Comparison of ENCODE assay signal across 14 mouse cellular contexts in genomic region chr2:38579528-38579927, GRCm38 (mm10).
DNase-seq lines count a peak whose midpoint lies in the region; ATAC-seq and TF ChIP-seq lines count a peak whose summit lies in the region.
"Had no signal": no experiment of that assay in that cellular context is flagged by ENCODE, and none has a peak within 500 bp of the region (broad histone marks: within the 10 kb centered on the region; RNA-seq: fewer than 3 reads in every experiment).

No protein-coding gene starts in this region.

- peaks cover 20% of the 10 kb centered on the region for H3K4me1 ChIP-seq in heart, embryonic 10.5 days
- peaks cover 43% of the 10 kb centered on the region for H3K4me1 ChIP-seq in hindbrain, embryonic 10.5 days (replicated peaks)
- H3K4me1 ChIP-seq in midbrain, embryonic 13.5 days (replicated peaks) = peaks cover 45% of the 10 kb centered on the region
- H3K4me1 ChIP-seq in limb, embryonic 10.5 days = peaks cover 7% of the 10 kb centered on the region
- peaks cover 18% of the 10 kb centered on the region for H3K4me1 ChIP-seq in embryonic facial prominence, embryonic 10.5 days

- no peak overlapping the region for H3K4me2 ChIP-seq in midbrain, embryonic 13.5 days (replicated peaks)
- H3K4me2 ChIP-seq: heart, embryonic 13.5 days; liver, embryonic 12.5 days had no signal

- 0 out of 2 replicates have a peak overlapping the region, but pooled peaks have one; percentile 16 for H3K27ac ChIP-seq in heart, embryonic 10.5 days
- H3K27ac ChIP-seq in hindbrain, embryonic 10.5 days = peak overlapping the region; percentile 83
- H3K27ac ChIP-seq in midbrain, embryonic 13.5 days = peak overlapping the region; percentile 56
- H3K27ac ChIP-seq in limb, embryonic 10.5 days = no peak overlapping the region
- no peak overlapping the region; the same call in 1 of the 2 replicates for H3K27ac ChIP-seq in embryonic facial prominence, embryonic 10.5 days (replicated peaks)
- H3K27ac ChIP-seq: heart, embryonic 13.5 days; liver, embryonic 12.5 days had no signal

- no peak for DNase-seq in heart, embryonic 10.5 days (ENCODE audit: low spot score)
- no peak for DNase-seq in heart, adult 8-10 months (ENCODE audit: low spot score)
- peak; percentile 56 for DNase-seq in brain, embryonic 14.5 days (ENCODE audit: low read depth)
- DNase-seq in hindbrain, embryonic 10.5 days (ENCODE audit: low spot score) = no peak
- no peak for DNase-seq in limb, embryonic 10.5 days (ENCODE audit: low spot score)
- no peak for DNase-seq in spleen, postnatal 36 days (ENCODE audit: low spot score in 2 of 2)
- no peak for DNase-seq in embryonic facial prominence, embryonic 10.5 days (ENCODE audit: low spot score)
- DNase-seq: adrenal gland, postnatal 10 days; kidney, postnatal 4 days; thymus, adult 2 months had no signal

- no peaks in the 10 kb centered on the region for H3K9me3 ChIP-seq in heart, embryonic 10.5 days
- no peaks in the 10 kb centered on the region for H3K9me3 ChIP-seq in hindbrain, embryonic 10.5 days
- H3K9me3 ChIP-seq in midbrain, embryonic 13.5 days = no peaks in the 10 kb centered on the region
- no peaks in the 10 kb centered on the region for H3K9me3 ChIP-seq in limb, embryonic 10.5 days (replicated peaks)
- no peaks in the 10 kb centered on the region for H3K9me3 ChIP-seq in embryonic facial prominence, embryonic 10.5 days
- H3K9me3 ChIP-seq: heart, embryonic 13.5 days; liver, embryonic 12.5 days had no signal

- WGBS in heart, embryonic 10.5 days = 77% methylated on average over 1 of the region's 1 CpGs
- 50% methylated on average over 1 of the region's 1 CpGs for WGBS in hindbrain, embryonic 10.5 days
- WGBS in midbrain, embryonic 13.5 days = 57% methylated on average over 1 of the region's 1 CpGs
- 37% methylated on average over 1 of the region's 1 CpGs for WGBS in limb, embryonic 10.5 days
- WGBS in embryonic facial prominence, embryonic 10.5 days = 71% methylated on average over 1 of the region's 1 CpGs

- ATAC-seq in midbrain, embryonic 13.5 days = no peak; the same call in 1 of the 2 replicates
- ATAC-seq: inflammation-experienced regulatory T-cells, adult 6 months; liver, embryonic 12.5 days had no signal

- H3K27me3 ChIP-seq in heart, embryonic 10.5 days (ENCODE audit: insufficient read depth, poor library complexity, severe bottlenecking) = no peaks in the 10 kb centered on the region
- no peaks in the 10 kb centered on the region for H3K27me3 ChIP-seq in hindbrain, embryonic 10.5 days (ENCODE audit: insufficient read depth, poor library complexity, severe bottlenecking)
- no peaks in the 10 kb centered on the region for H3K27me3 ChIP-seq in midbrain, embryonic 13.5 days
- no peaks in the 10 kb centered on the region for H3K27me3 ChIP-seq in limb, embryonic 10.5 days (ENCODE audit: low read depth, poor library complexity, severe bottlenecking)
- no peaks in the 10 kb centered on the region for H3K27me3 ChIP-seq in embryonic facial prominence, embryonic 10.5 days (replicated peaks; ENCODE audit: low read depth, poor library complexity, severe bottlenecking)
- H3K27me3 ChIP-seq: heart, embryonic 13.5 days; liver, embryonic 12.5 days had no signal

- TF ChIP-seq POLR2A in brain, embryonic 14.5 days (IDR thresholded peaks at IDR 0.05; ENCODE audit: borderline replicate concordance, extremely low read depth, insufficient read depth, insufficient read length, poor library complexity, severe bottlenecking) = no peak

- H3K4me3 ChIP-seq in heart, embryonic 10.5 days = no peak overlapping the region
- no peak overlapping the region for H3K4me3 ChIP-seq in hindbrain, embryonic 10.5 days
- H3K4me3 ChIP-seq in midbrain, embryonic 13.5 days (replicated peaks) = no peak overlapping the region
- H3K4me3 ChIP-seq in limb, embryonic 10.5 days = no peak overlapping the region
- H3K4me3 ChIP-seq in embryonic facial prominence, embryonic 10.5 days = no peak overlapping the region
- H3K4me3 ChIP-seq: heart, embryonic 13.5 days; liver, embryonic 12.5 days had no signal

- no peak overlapping the region; the same call in 1 of the 2 replicates for H3K9ac ChIP-seq in midbrain, embryonic 13.5 days (replicated peaks)
- H3K9ac ChIP-seq: heart, embryonic 13.5 days; liver, embryonic 12.5 days had no signal

- peaks cover 62% of the 10 kb centered on the region for H3K36me3 ChIP-seq in heart, embryonic 10.5 days
- peaks cover 84% of the 10 kb centered on the region for H3K36me3 ChIP-seq in hindbrain, embryonic 10.5 days
- peaks cover 6% of the 10 kb centered on the region; the same call in 1 of the 2 replicates for H3K36me3 ChIP-seq in midbrain, embryonic 13.5 days
- peaks cover 82% of the 10 kb centered on the region for H3K36me3 ChIP-seq in limb, embryonic 10.5 days
- H3K36me3 ChIP-seq in embryonic facial prominence, embryonic 10.5 days (replicated peaks) = peaks cover 85% of the 10 kb centered on the region

- no peak for TF ChIP-seq CTCF in brain, embryonic 14.5 days (IDR thresholded peaks at IDR 0.05; ENCODE audit: borderline replicate concordance, extremely low read depth, insufficient read depth, insufficient read length)

Comparison
In these comparisons a context has a peak if more than half of its experiments do, and no peak if none do; other contexts are left out.
1. H3K27ac ChIP-seq: peak in heart, embryonic 10.5 days (single experiment), hindbrain, embryonic 10.5 days (single experiment) and midbrain, embryonic 13.5 days (single experiment); none in limb, embryonic 10.5 days (single experiment) and embryonic facial prominence, embryonic 10.5 days (single experiment).